Mouse (Mus musculus): Measurements from ENCODE around the gene Spi1. TPM values are rescaled to one million over a fixed set of nuclear protein-coding genes. Genes with fewer than 3 reads are reported as not detected.

Spi1 gene
- polyA plus RNA-seq, 2 experiments from 2014 or later = 0.49 TPM; not detected in 1

GRCm38 (mm10) chr2:91130126-91130525 lies 47.9 kb downstream of the Spi1 start:
- no peak for ATAC-seq

GRCm38 (mm10) chr2:91131251-91131650 lies 49.1 kb downstream of the Spi1 start:
- no peak for ATAC-seq

GRCm38 (mm10) chr2:91132035-91132434 lies 49.8 kb downstream of the Spi1 start:
- no peak for ATAC-seq

- no peak for ATAC-seq
These were observed 54.6 kb downstream of the Spi1 start for GRCm38 (mm10) chr2:91136513-91137412.

GRCm38 (mm10) chr2:91137481-91137880 lies 55.3 kb downstream of the Spi1 start:
- ATAC-seq = no peak

- no peak for ATAC-seq
These were observed 57.1 kb downstream of the Spi1 start for GRCm38 (mm10) chr2:91139311-91139710.

- no peak for ATAC-seq
These were observed 57.6 kb downstream of the Spi1 start for GRCm38 (mm10) chr2:91139764-91140163.

GRCm38 (mm10) chr2:91142920-91143319 lies 60.7 kb downstream of the Spi1 start:
- no peak for ATAC-seq

- ATAC-seq = no peak
These were observed 61.2 kb downstream of the Spi1 start for GRCm38 (mm10) chr2:91143401-91143800.

GRCm38 (mm10) chr2:91148101-91148500 lies 65.9 kb downstream of the Spi1 start:
- no peak for ATAC-seq

- ATAC-seq = no peak
These were observed 69.1 kb downstream of the Spi1 start for GRCm38 (mm10) chr2:91151331-91151730.

- no peak for ATAC-seq
These were observed 70.7 kb downstream of the Spi1 start for GRCm38 (mm10) chr2:91152885-91153377.

- ATAC-seq = no peak
These were observed 71.9 kb downstream of the Spi1 start for GRCm38 (mm10) chr2:91154091-91154490.

GRCm38 (mm10) chr2:91157002-91157752 lies 75.0 kb downstream of the Spi1 start:
- ATAC-seq = no peak

- no peak for ATAC-seq
These were observed 78.4 kb downstream of the Spi1 start for GRCm38 (mm10) chr2:91160591-91160990.

GRCm38 (mm10) chr2:91162952-91163351 lies 80.8 kb downstream of the Spi1 start:
- no peak for ATAC-seq

GRCm38 (mm10) chr2:91163532-91163931 lies 81.3 kb downstream of the Spi1 start:
- no peak for ATAC-seq

GRCm38 (mm10) chr2:91164991-91165390 lies 82.8 kb downstream of the Spi1 start:
- ATAC-seq = no peak

Other genes starting within 250 kb of the Spi1 start
- gene Mtch2, start 235.2 kb upstream of the Spi1 start, polyA plus RNA-seq (2017; shearing (Covaris generic)) = 100 to 1,000 TPM; 101 to 104 TPM
- under 1 TPM; 0.82 to 0.83 TPM for gene C1qtnf4, start 196.5 kb upstream of the Spi1 start, polyA plus RNA-seq (2017; shearing (Covaris generic))
- gene Kbtbd4, start 177.7 kb upstream of the Spi1 start, polyA plus RNA-seq (2017; shearing (Covaris generic)) = 10 to 100 TPM; 40.3 to 50.4 TPM
- gene Ndufs3, start 177.6 kb upstream of the Spi1 start, polyA plus RNA-seq (2017; shearing (Covaris generic)) = 100 to 1,000 TPM; 103 to 127 TPM
- gene Celf1, start 142.0 kb upstream of the Spi1 start, polyA plus RNA-seq (2017; shearing (Covaris generic)) = 10 to 100 TPM; 52.7 to 54.9 TPM
- gene Rapsn, start 46.8 kb upstream of the Spi1 start, polyA plus RNA-seq (2017; shearing (Covaris generic)) = 1 to 10 TPM; 5.4 to 7.7 TPM
- 100 to 1,000 TPM; 198 to 201 TPM for gene Psmc3, start 28.4 kb upstream of the Spi1 start, polyA plus RNA-seq (2017; shearing (Covaris generic))
- gene Slc39a13, start 12.0 kb upstream of the Spi1 start, polyA plus RNA-seq (2017; shearing (Covaris generic)) = 10 to 100 TPM; 33.1 to 55.2 TPM
- not detected for gene Mybpc3, start 35.8 kb downstream of the Spi1 start, polyA plus RNA-seq (2017; shearing (Covaris generic))
- 10 to 100 TPM; 58.7 to 84.7 TPM for gene Madd, start 101.4 kb downstream of the Spi1 start, polyA plus RNA-seq (2017; shearing (Covaris generic))
- gene Nr1h3, start 120.4 kb downstream of the Spi1 start, polyA plus RNA-seq (2017; shearing (Covaris generic)) = 1 to 10 TPM; 1.4 to 1.8 TPM
- 10 to 100 TPM; 17.9 to 25.7 TPM for gene Acp2, start 120.5 kb downstream of the Spi1 start, polyA plus RNA-seq (2017; shearing (Covaris generic))
- gene Ddb2, start 154.6 kb downstream of the Spi1 start, polyA plus RNA-seq (2017; shearing (Covaris generic)) = 10 to 100 TPM; 79.4 to 79.5 TPM
- 1 to 10 TPM in 1 of 2 experiments, under 1 TPM in 1; 0.69 to 1.4 TPM for gene Pacsin3, start 173.6 kb downstream of the Spi1 start, polyA plus RNA-seq (2017; shearing (Covaris generic))
- 100 to 1,000 TPM in 1 of 2 experiments, 10 to 100 TPM in 1; 87.2 to 143 TPM for gene Arfgap2, start 182.6 kb downstream of the Spi1 start, polyA plus RNA-seq (2017; shearing (Covaris generic))

All from CD4-positive, CD25-positive, alpha-beta regulatory T cell, adult 4 months (primary cell).